Mouse (Mus musculus): ENCODE measurements at regions not wholly inside any gene's neighbourhood (a gene's known extent, or its start where the extent isn't known, plus 50 kb on each side); places are given as distances from the start of the nearest gene placed in this dataset.
"Not testable (repeated sequence)": the region's sequence is repeated elsewhere in the genome, so short reads cannot be mapped to it uniquely, and the experiment has no call there.

- intact Hi-C loops (cut with DNase I): no loop called here
Measured at GRCm38 (mm10) chrX:103250961-103251360, 64.5 kb upstream of the Nap1l2 start.

GRCm38 (mm10) chrX:103251478-103251877 is 65.0 kb upstream of the Nap1l2 start:
- intact Hi-C loops (cut with DNase I): not testable (repeated sequence)

- intact Hi-C loops (cut with DNase I): not testable (repeated sequence)
Measured at GRCm38 (mm10) chrX:103252056-103252850, 65.8 kb upstream of the Nap1l2 start.

GRCm38 (mm10) chrX:103252881-103253280 is 66.4 kb upstream of the Nap1l2 start:
- intact Hi-C loops (cut with DNase I): no loop called here

- intact Hi-C loops (cut with DNase I): no loop called here
Measured at GRCm38 (mm10) chrX:103254867-103255266, 66.3 kb upstream of the Cdx4 start.

- intact Hi-C loops (cut with DNase I): loop anchor here (2.0 to 5.0 kb wide), 2 partner anchors 112 to 181 kb away; no protein-coding TSS in a partner anchor
Measured at GRCm38 (mm10) chrX:103259882-103260281, 61.3 kb upstream of the Cdx4 start.
